Mouse (Mus musculus): ENCODE results near the gene Phc2.

- TF ChIP-seq CHD2 (IDR thresholded peaks at IDR 0.05; ENCODE audit: low read depth, low read length) (no peak), MAFK (IDR thresholded peaks at IDR 0.05; ENCODE audit: insufficient read depth, low read depth, low read length) (no peak), ZNF384 (IDR thresholded peaks at IDR 0.05; ENCODE audit: low read depth, low read length) (no peak), HCFC1 (IDR thresholded peaks at IDR 0.05; ENCODE audit: borderline replicate concordance, insufficient read depth, low read length) (no peak), ZC3H11A (IDR thresholded peaks at IDR 0.05; ENCODE audit: borderline replicate concordance, low read depth, low read length) (no peak)
Measured at GRCm38 (mm10) chr4:128712136-128712655, 57.7 kb downstream of the Phc2 start.

All from ES-E14 (cell line).